Mouse (Mus musculus): ENCODE measurements at regions not wholly inside any gene's neighbourhood (a gene's known extent, or its start where the extent isn't known, plus 50 kb on each side); places are given as distances from the start of the nearest gene placed in this dataset.
"Not testable (repeated sequence)": the region's sequence is repeated elsewhere in the genome, so short reads cannot be mapped to it uniquely, and the experiment has no call there.

- WGBS (ENCODE audit: insufficient replicate concordance): 43% methylated on average over 4 of the region's 4 CpGs
- no peaks in the 10 kb centered on the region for H3K36me3 ChIP-seq (ENCODE audit: control insufficient read depth, insufficient read depth)
- no peaks in the 10 kb centered on the region for H3K9me3 ChIP-seq (replicated peaks; ENCODE audit: control insufficient read depth, low read length)
- no peak overlapping the region for H3K9ac ChIP-seq (ENCODE audit: low read depth, low read length)
- no peaks in the 10 kb centered on the region for H3K27me3 ChIP-seq (ENCODE audit: control insufficient read depth, insufficient read depth, low read depth, low read length)
- no peaks in the 10 kb centered on the region for H3K4me1 ChIP-seq (ENCODE audit: control insufficient read depth, low read depth, low read length)
- no peak overlapping the region for H3K4me3 ChIP-seq (ENCODE audit: low read depth, low read length)
- ATAC-seq (ENCODE audit: low read depth): no peak
- no peak overlapping the region for H3K27ac ChIP-seq (ENCODE audit: low read length)
- H3K4me2 ChIP-seq (ENCODE audit: low read depth, low read length): no peak overlapping the region
These were observed 226.7 kb upstream of the Arx start for GRCm38 (mm10) chrX:93059533-93059932.

GRCm38 (mm10) chrX:93068884-93069283 lies 217.4 kb upstream of the Arx start:
- no peak overlapping the region for H3K27ac ChIP-seq (ENCODE audit: low read length)
- ATAC-seq (ENCODE audit: low read depth): no peak
- no peak overlapping the region for H3K4me3 ChIP-seq (ENCODE audit: low read depth, low read length)
- no peaks in the 10 kb centered on the region for H3K4me1 ChIP-seq (ENCODE audit: control insufficient read depth, low read depth, low read length)
- H3K9me3 ChIP-seq (replicated peaks; ENCODE audit: control insufficient read depth, low read length): no peaks in the 10 kb centered on the region
- H3K9ac ChIP-seq (ENCODE audit: low read depth, low read length): no peak overlapping the region
- WGBS (ENCODE audit: insufficient replicate concordance): 47% methylated on average over 7 of the region's 7 CpGs
- H3K36me3 ChIP-seq (ENCODE audit: control insufficient read depth, insufficient read depth): no peaks in the 10 kb centered on the region
- H3K4me2 ChIP-seq (ENCODE audit: low read depth, low read length): no peak overlapping the region
- H3K27me3 ChIP-seq (ENCODE audit: control insufficient read depth, insufficient read depth, low read depth, low read length): no peaks in the 10 kb centered on the region

GRCm38 (mm10) chrX:93069569-93070289 lies 216.5 kb upstream of the Arx start:
- Histone ChIP-seq H3K27me3 (ENCODE audit: control insufficient read depth, insufficient read depth, low read depth, low read length) (no peaks in the 10 kb centered on the region), H3K27ac (ENCODE audit: low read length) (no peak overlapping the region), H3K4me3 (ENCODE audit: low read depth, low read length) (no peak overlapping the region), H3K36me3 (ENCODE audit: control insufficient read depth, insufficient read depth) (no peaks in the 10 kb centered on the region), H3K9ac (ENCODE audit: low read depth, low read length) (no peak overlapping the region), H3K9me3 (replicated peaks; ENCODE audit: control insufficient read depth, low read length) (no peaks in the 10 kb centered on the region), H3K4me1 (ENCODE audit: control insufficient read depth, low read depth, low read length) (no peaks in the 10 kb centered on the region), H3K4me2 (ENCODE audit: low read depth, low read length) (0 out of 2 replicates have a peak overlapping the region, but pooled peaks have one; percentile 17)
- WGBS (ENCODE audit: insufficient replicate concordance): 10% methylated on average over 13 of the region's 13 CpGs
- no peak for ATAC-seq (ENCODE audit: low read depth)

- Histone ChIP-seq H3K9ac (ENCODE audit: low read depth, low read length) (no peak overlapping the region), H3K36me3 (ENCODE audit: control insufficient read depth, insufficient read depth) (no peaks in the 10 kb centered on the region), H3K4me1 (ENCODE audit: control insufficient read depth, low read depth, low read length) (no peaks in the 10 kb centered on the region), H3K9me3 (replicated peaks; ENCODE audit: control insufficient read depth, low read length) (no peaks in the 10 kb centered on the region), H3K27me3 (ENCODE audit: control insufficient read depth, insufficient read depth, low read depth, low read length) (no peaks in the 10 kb centered on the region), H3K4me2 (ENCODE audit: low read depth, low read length) (no peak overlapping the region), H3K27ac (ENCODE audit: low read length) (no peak overlapping the region), H3K4me3 (ENCODE audit: low read depth, low read length) (no peak overlapping the region)
- ATAC-seq (ENCODE audit: low read depth): no peak
- WGBS (ENCODE audit: insufficient replicate concordance): 46% methylated on average over 5 of the region's 5 CpGs
These were observed 216.0 kb upstream of the Arx start for GRCm38 (mm10) chrX:93070290-93070611.

GRCm38 (mm10) chrX:93088976-93089375 lies 197.3 kb upstream of the Arx start:
- Histone ChIP-seq H3K9ac (ENCODE audit: low read depth, low read length) (no peak overlapping the region), H3K27ac (ENCODE audit: low read length) (no peak overlapping the region), H3K27me3 (ENCODE audit: control insufficient read depth, insufficient read depth, low read depth, low read length) (no peaks in the 10 kb centered on the region), H3K9me3 (replicated peaks; ENCODE audit: control insufficient read depth, low read length) (no peaks in the 10 kb centered on the region), H3K4me3 (ENCODE audit: low read depth, low read length) (no peak overlapping the region), H3K4me1 (ENCODE audit: control insufficient read depth, low read depth, low read length) (no peaks in the 10 kb centered on the region), H3K4me2 (ENCODE audit: low read depth, low read length) (no peak overlapping the region), H3K36me3 (ENCODE audit: control insufficient read depth, insufficient read depth) (no peaks in the 10 kb centered on the region)
- 0 out of 2 replicates have a peak, but pooled peaks have one; percentile 24 for ATAC-seq (ENCODE audit: low read depth)
- WGBS (ENCODE audit: insufficient replicate concordance): 51% methylated on average over 3 of the region's 3 CpGs

- 41% methylated on average over 2 of the region's 2 CpGs for whole genome bisulfite sequencing (ENCODE audit: insufficient replicate concordance)
These were observed 188.7 kb upstream of the Arx start for GRCm38 (mm10) chrX:93097551-93097950.

GRCm38 (mm10) chrX:93107930-93108567 lies 178.2 kb upstream of the Arx start:
- no peaks in the 10 kb centered on the region for H3K36me3 ChIP-seq (ENCODE audit: control insufficient read depth, insufficient read depth)
- no peak overlapping the region for H3K4me3 ChIP-seq (ENCODE audit: low read depth, low read length)
- H3K9me3 ChIP-seq (replicated peaks; ENCODE audit: control insufficient read depth, low read length): no peaks in the 10 kb centered on the region
- H3K27me3 ChIP-seq (ENCODE audit: control insufficient read depth, insufficient read depth, low read depth, low read length): no peaks in the 10 kb centered on the region
- no peak for ATAC-seq (ENCODE audit: low read depth)
- 55% methylated on average over 4 of the region's 4 CpGs for WGBS (ENCODE audit: insufficient replicate concordance)
- H3K9ac ChIP-seq (ENCODE audit: low read depth, low read length): no peak overlapping the region
- H3K4me2 ChIP-seq (ENCODE audit: low read depth, low read length): no peak overlapping the region
- H3K27ac ChIP-seq (ENCODE audit: low read length): no peak overlapping the region
- no peaks in the 10 kb centered on the region for H3K4me1 ChIP-seq (ENCODE audit: control insufficient read depth, low read depth, low read length)

More at GRCm38 (mm10) chrX:93097551-93097950, 188.7 kb upstream of the Arx start:
- H3K27me3 ChIP-seq (ENCODE audit: control insufficient read depth, insufficient read depth, low read depth, low read length): no peaks in the 10 kb centered on the region
- H3K9me3 ChIP-seq (replicated peaks; ENCODE audit: control insufficient read depth, low read length): no peaks in the 10 kb centered on the region
- H3K9ac ChIP-seq (ENCODE audit: low read depth, low read length): no peak overlapping the region
- no peaks in the 10 kb centered on the region for H3K4me1 ChIP-seq (ENCODE audit: control insufficient read depth, low read depth, low read length)
- H3K36me3 ChIP-seq (ENCODE audit: control insufficient read depth, insufficient read depth): no peaks in the 10 kb centered on the region
- H3K27ac ChIP-seq (ENCODE audit: low read length): no peak overlapping the region
- no peak for ATAC-seq (ENCODE audit: low read depth)
- no peak overlapping the region for H3K4me3 ChIP-seq (ENCODE audit: low read depth, low read length)
- H3K4me2 ChIP-seq (ENCODE audit: low read depth, low read length): no peak overlapping the region

GRCm38 (mm10) chrX:93154367-93154766 lies 131.9 kb upstream of the Arx start:
- not testable (repeated sequence) for H3K27ac ChIP-seq (ENCODE audit: low read length); H3K27me3 ChIP-seq (ENCODE audit: control insufficient read depth, insufficient read depth, low read depth, low read length); H3K4me1 ChIP-seq (ENCODE audit: control insufficient read depth, low read depth, low read length); H3K9me3 ChIP-seq (replicated peaks; ENCODE audit: control insufficient read depth, low read length); ATAC-seq (ENCODE audit: low read depth); H3K4me3 ChIP-seq (ENCODE audit: low read depth, low read length); H3K36me3 ChIP-seq (ENCODE audit: control insufficient read depth, insufficient read depth); H3K4me2 ChIP-seq (ENCODE audit: low read depth, low read length); H3K9ac ChIP-seq (ENCODE audit: low read depth, low read length)

- H3K27ac ChIP-seq (ENCODE audit: low read length): no peak overlapping the region
- no peak overlapping the region for H3K9ac ChIP-seq (ENCODE audit: low read depth, low read length)
- no peaks in the 10 kb centered on the region for H3K27me3 ChIP-seq (ENCODE audit: control insufficient read depth, insufficient read depth, low read depth, low read length)
- H3K9me3 ChIP-seq (replicated peaks; ENCODE audit: control insufficient read depth, low read length): no peaks in the 10 kb centered on the region
- no peaks in the 10 kb centered on the region for H3K36me3 ChIP-seq (ENCODE audit: control insufficient read depth, insufficient read depth)
- no peak overlapping the region for H3K4me3 ChIP-seq (ENCODE audit: low read depth, low read length)
- H3K4me1 ChIP-seq (ENCODE audit: control insufficient read depth, low read depth, low read length): no peaks in the 10 kb centered on the region
- no peak for ATAC-seq (ENCODE audit: low read depth)
- no peak overlapping the region for H3K4me2 ChIP-seq (ENCODE audit: low read depth, low read length)
These were observed 127.1 kb upstream of the Arx start for GRCm38 (mm10) chrX:93159105-93159504.

Measured in liver, embryonic 16.5 days (tissue).